Mouse (Mus musculus) hindbrain, embryonic 15.5 days (tissue): ENCODE data around the gene Hdac9. TPM values are rescaled to one million over a fixed set of nuclear protein-coding genes. Genes with fewer than 3 reads are reported as not detected.

ENCODE experiments used
- ATAC-seq: fragments of 200-750 bp; cut with Nextera tagmentation; 2 replicates; pipeline ENCODE4 v1.8.0; 2017; ENCODE audit warnings: low read depth, moderate number of reproducible peaks, moderate TSS enrichment; ENCODE audit not compliant: low FRiP score
- H3K27ac ChIP-seq: fragments of 300-500 bp; sonication (generic); replicated peaks from 2 replicates; pipeline ENCODE4 v1.5.1; 2015; ENCODE audit warnings: mild to moderate bottlenecking, inconsistent platforms
- H3K27me3 ChIP-seq: fragments of 300-500 bp; sonication (generic); 2 replicates; pipeline ENCODE4 v1.6.1; 2015; ENCODE audit warnings: control low read depth, inconsistent platforms
- H3K36me3 ChIP-seq: fragments of 300-500 bp; sonication (generic); 2 replicates; pipeline ENCODE4 v1.6.1; 2015; ENCODE audit warnings: control low read depth, inconsistent platforms
- H3K4me1 ChIP-seq: fragments of 300-500 bp; sonication (generic); replicated peaks from 2 replicates; pipeline ENCODE4 v1.6.1; 2015; ENCODE audit warnings: control low read depth, inconsistent platforms
- H3K4me2 ChIP-seq: fragments of 300-500 bp; sonication (generic); 2 replicates; pipeline ENCODE4 v1.6.1; 2015; ENCODE audit warnings: moderate library complexity, mild to moderate bottlenecking, inconsistent platforms
- H3K4me3 ChIP-seq: fragments of 300-500 bp; sonication (generic); 2 replicates; pipeline ENCODE4 v1.5.1; 2015; ENCODE audit warnings: mild to moderate bottlenecking, inconsistent platforms
- H3K9ac ChIP-seq: fragments of 300-500 bp; sonication (generic); 2 replicates; pipeline ENCODE4 v1.6.1; 2015; ENCODE audit warnings: inconsistent platforms
- H3K9me3 ChIP-seq: fragments of 300-500 bp; sonication (generic); 2 replicates; pipeline ENCODE4 v1.6.1; 2016; ENCODE audit warnings: control low read depth, inconsistent platforms
- WGBS: fragments of 180-500 bp; shearing (Covaris S2); methylation state at CpG from one replicate; pipeline ENCODE4 v1.1.7; 2015; 5-methylcytosine and 5-hydroxymethylcytosine counted together
- polyA plus RNA-seq: library from polyadenylated mRNA; unstranded; fragments of >200 nt; fragmentation: Nextera tagmentation; extraction: Ambion mirVana; gene quantifications from 2 replicates; pipeline ENCODE4 v1.2.1, GENCODE M21; 2015

The Hdac9 gene
- polyA plus RNA-seq, result 12.3 and 16.5 TPM in 2 replicates

- H3K9me3 ChIP-seq, result no peaks in the 10 kb centered on the region
- H3K36me3 ChIP-seq, result no peaks in the 10 kb centered on the region
- no peaks in the 10 kb centered on the region for H3K4me1 ChIP-seq
- no peak for ATAC-seq
- no peak within 1 kb of the TSS for H3K9ac ChIP-seq
- H3K27me3 ChIP-seq, result no peaks in the 10 kb centered on the region
- WGBS, result 37% methylated on average over 1 of the region's 1 CpGs
- no peak within 1 kb of the TSS for H3K4me2 ChIP-seq
- H3K4me3 ChIP-seq, result no peak within 1 kb of the TSS
- no peak within 1 kb of the TSS for H3K27ac ChIP-seq
These were observed at the start of gene Hdac9 for GRCm38 (mm10) chr12:34916995-34917394. Hdac9 (minus strand) TSS chr12:34917095.

- no peaks in the 10 kb centered on the region for H3K4me1 ChIP-seq
- no peak overlapping the region for H3K27ac ChIP-seq
- H3K27me3 ChIP-seq, result no peaks in the 10 kb centered on the region
- H3K9ac ChIP-seq, result no peak overlapping the region
- 89% methylated on average over 6 of the region's 6 CpGs for WGBS
- no peak overlapping the region for H3K4me3 ChIP-seq
- no peak for ATAC-seq
- no peak overlapping the region for H3K4me2 ChIP-seq
- H3K36me3 ChIP-seq, result no peaks in the 10 kb centered on the region
- no peaks in the 10 kb centered on the region for H3K9me3 ChIP-seq
These were observed 32.3 kb upstream of the Hdac9 start for GRCm38 (mm10) chr12:34949066-34949706.

GRCm38 (mm10) chr12:34937918-34938317 is 21.0 kb upstream of the Hdac9 start:
- H3K27me3 ChIP-seq, result no peaks in the 10 kb centered on the region
- H3K9ac ChIP-seq, result no peak overlapping the region
- H3K27ac ChIP-seq, result no peak overlapping the region
- H3K4me1 ChIP-seq, result no peaks in the 10 kb centered on the region
- no peak overlapping the region for H3K4me2 ChIP-seq
- no peak overlapping the region for H3K4me3 ChIP-seq
- no peak for ATAC-seq
- H3K36me3 ChIP-seq, result no peaks in the 10 kb centered on the region
- 94% methylated on average over 1 of the region's 1 CpGs for WGBS
- no peaks in the 10 kb centered on the region for H3K9me3 ChIP-seq

- no peaks in the 10 kb centered on the region for H3K9me3 ChIP-seq
- H3K4me2 ChIP-seq, result peak overlapping the region; percentile 80
- 54% methylated on average over 2 of the region's 2 CpGs for WGBS
- 0 out of 2 replicates have a peak, but pooled peaks cover 7% of the 10 kb centered on the region for H3K27me3 ChIP-seq
- no peak overlapping the region for H3K9ac ChIP-seq
- H3K4me3 ChIP-seq, result peak overlapping the region; percentile 82
- H3K36me3 ChIP-seq, result no peaks in the 10 kb centered on the region
- ATAC-seq, result no peak
- peaks cover 10% of the 10 kb centered on the region; the same call in 1 of the 2 replicates for H3K4me1 ChIP-seq
- H3K27ac ChIP-seq, result no peak overlapping the region
These were observed 8.9 kb downstream of the Hdac9 start for GRCm38 (mm10) chr12:34908008-34908407.

- peaks cover 10% of the 10 kb centered on the region; the same call in 1 of the 2 replicates for H3K4me1 ChIP-seq
- H3K4me3 ChIP-seq, result peak overlapping the region; percentile 82
- H3K27ac ChIP-seq, result peak overlapping the region; percentile 79
- no peaks in the 10 kb centered on the region for H3K36me3 ChIP-seq
- H3K4me2 ChIP-seq, result peak overlapping the region; percentile 80
- 2% methylated on average over 10 of the region's 10 CpGs for WGBS
- H3K27me3 ChIP-seq, result 0 out of 2 replicates have a peak, but pooled peaks cover 7% of the 10 kb centered on the region
- no peaks in the 10 kb centered on the region for H3K9me3 ChIP-seq
- peak; percentile 76 for ATAC-seq
- peak overlapping the region; percentile 71 for H3K9ac ChIP-seq
These were observed 9.4 kb downstream of the Hdac9 start for GRCm38 (mm10) chr12:34907506-34907850.

- H3K4me3 ChIP-seq, result peak overlapping the region; percentile 82
- 0 out of 2 replicates have a peak, but pooled peaks cover 7% of the 10 kb centered on the region for H3K27me3 ChIP-seq
- no peaks in the 10 kb centered on the region for H3K36me3 ChIP-seq
- WGBS, result under 1% methylated on average over 63 of the region's 107 CpGs
- peak overlapping the region; percentile 79 for H3K27ac ChIP-seq
- peaks cover 10% of the 10 kb centered on the region; the same call in 1 of the 2 replicates for H3K4me1 ChIP-seq
- no peaks in the 10 kb centered on the region for H3K9me3 ChIP-seq
- ATAC-seq, result peak; percentile 94
- peak overlapping the region; percentile 71 for H3K9ac ChIP-seq
- H3K4me2 ChIP-seq, result peak overlapping the region; percentile 80
These were observed 10.0 kb downstream of the Hdac9 start for GRCm38 (mm10) chr12:34906704-34907505.

GRCm38 (mm10) chr12:34906376-34906703 is 10.6 kb downstream of the Hdac9 start:
- Histone ChIP-seq H3K4me1 (peaks cover 10% of the 10 kb centered on the region; the same call in 1 of the 2 replicates), H3K4me3 (peak overlapping the region; percentile 82), H3K27ac (0 out of 2 replicates have a peak overlapping the region, but pooled peaks have one; percentile 14), H3K27me3 (0 out of 2 replicates have a peak, but pooled peaks cover 7% of the 10 kb centered on the region), H3K9me3 (no peaks in the 10 kb centered on the region), H3K9ac (peak overlapping the region; percentile 71), H3K4me2 (peak overlapping the region; percentile 80), H3K36me3 (no peaks in the 10 kb centered on the region)
- peak; percentile 3; the same call in 1 of the 2 replicates for ATAC-seq
- under 1% methylated on average over 10 of the region's 10 CpGs for WGBS

- H3K4me2 ChIP-seq, result no peak overlapping the region
- 64% methylated on average over 8 of the region's 8 CpGs for WGBS
- no peak for ATAC-seq
These were observed 16.7 kb downstream of the Hdac9 start for GRCm38 (mm10) chr12:34900241-34900640.

GRCm38 (mm10) chr12:34894867-34895266 is 22.0 kb downstream of the Hdac9 start:
- no peak overlapping the region for H3K27ac ChIP-seq
- H3K9ac ChIP-seq, result no peak overlapping the region
- no peaks in the 10 kb centered on the region for H3K9me3 ChIP-seq
- no peaks in the 10 kb centered on the region for H3K36me3 ChIP-seq
- H3K27me3 ChIP-seq, result no peaks in the 10 kb centered on the region
- no peak overlapping the region for H3K4me2 ChIP-seq
- no peak overlapping the region for H3K4me3 ChIP-seq
- 82% methylated on average over 5 of the region's 5 CpGs for WGBS
- no peaks in the 10 kb centered on the region for H3K4me1 ChIP-seq
- no peak for ATAC-seq

More at GRCm38 (mm10) chr12:34900241-34900640, 16.7 kb downstream of the Hdac9 start:
- Histone ChIP-seq H3K4me1 (no peaks in the 10 kb centered on the region), H3K27ac (no peak overlapping the region), H3K4me3 (no peak overlapping the region), H3K9ac (no peak overlapping the region), H3K27me3 (0 out of 2 replicates have a peak, but pooled peaks cover 2% of the 10 kb centered on the region), H3K36me3 (no peaks in the 10 kb centered on the region), H3K9me3 (no peaks in the 10 kb centered on the region)

- no peak for ATAC-seq
- H3K9me3 ChIP-seq, result no peaks in the 10 kb centered on the region
- H3K36me3 ChIP-seq, result no peaks in the 10 kb centered on the region
- no peaks in the 10 kb centered on the region for H3K27me3 ChIP-seq
- no peak overlapping the region for H3K4me2 ChIP-seq
- no peak overlapping the region for H3K4me3 ChIP-seq
- no peak overlapping the region for H3K27ac ChIP-seq
- H3K9ac ChIP-seq, result no peak overlapping the region
- H3K4me1 ChIP-seq, result no peaks in the 10 kb centered on the region
- 83% methylated on average over 4 of the region's 4 CpGs for WGBS
These were observed 28.2 kb downstream of the Hdac9 start for GRCm38 (mm10) chr12:34888694-34889093.

- Histone ChIP-seq H3K36me3 (no peaks in the 10 kb centered on the region), H3K9me3 (no peaks in the 10 kb centered on the region), H3K27me3 (no peaks in the 10 kb centered on the region), H3K27ac (no peak overlapping the region), H3K4me1 (no peaks in the 10 kb centered on the region; the same call in 1 of the 2 replicates), H3K4me2 (no peak overlapping the region), H3K9ac (no peak overlapping the region), H3K4me3 (no peak overlapping the region)
- ATAC-seq, result no peak
- whole genome bisulfite sequencing, result 78% methylated on average over 2 of the region's 2 CpGs
These were observed 42.0 kb downstream of the Hdac9 start for GRCm38 (mm10) chr12:34874926-34875325.

GRCm38 (mm10) chr12:34871028-34871427 is 45.9 kb downstream of the Hdac9 start:
- Histone ChIP-seq H3K4me1 (no peaks in the 10 kb centered on the region; the same call in 1 of the 2 replicates), H3K36me3 (no peaks in the 10 kb centered on the region), H3K4me2 (no peak overlapping the region), H3K4me3 (no peak overlapping the region), H3K27ac (no peak overlapping the region), H3K27me3 (no peaks in the 10 kb centered on the region), H3K9me3 (no peaks in the 10 kb centered on the region), H3K9ac (no peak overlapping the region)
- no peak for ATAC-seq
- 54% methylated on average over 7 of the region's 7 CpGs for WGBS
